Mouse (Mus musculus): ENCODE measurements around the gene Gm21985.

DNA sequence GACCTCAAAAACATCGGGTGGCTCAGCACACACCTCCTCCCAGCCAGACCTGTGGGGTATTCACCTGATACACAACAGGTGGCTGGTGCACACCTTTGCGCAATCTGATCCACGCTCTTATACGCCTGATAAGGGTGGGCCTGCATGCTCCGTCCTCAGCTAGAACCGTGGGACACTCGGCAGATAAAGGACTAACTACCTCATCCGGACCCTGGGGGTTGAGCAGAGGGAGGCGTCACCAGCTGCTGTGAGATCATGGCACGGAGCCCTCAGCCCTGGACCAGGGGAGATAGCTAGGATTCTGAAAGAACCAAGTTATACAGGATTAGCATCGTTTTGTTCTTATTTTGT is at the start of gene Gm21985:
- peak; percentile 16; the same call in 1 of the 2 replicates for TF ChIP-seq CTCF (IDR thresholded peaks at IDR 0.05)
- no peak for TF ChIP-seq EP300 (IDR thresholded peaks at IDR 0.05)
